Mouse (Mus musculus): Measurements from ENCODE around the gene D13Ertd608e.
"Not testable (repeated sequence)": the region's sequence is repeated elsewhere in the genome, so short reads cannot be mapped to it uniquely, and the experiment has no call there.

- not testable (repeated sequence) for TF ChIP-seq CTCF (IDR thresholded peaks at IDR 0.05; ENCODE audit: insufficient read depth, low read length); POLR2A (IDR thresholded peaks at IDR 0.05; ENCODE audit: borderline replicate concordance, extremely low read depth, low read depth, low read length)
Observed at GRCm38 (mm10) chr13:119864395-119864999, 28.7 kb downstream of the D13Ertd608e start.

Data from lung, adult 2 months (tissue).